ENCODE assay signal across 22 mouse cellular contexts in genomic region chr5:67640596-67641312, GRCm38 (mm10). TPM values are rescaled to one million over a fixed set of nuclear protein-coding genes. Genes with fewer than 3 reads are reported as not detected.
DNase-seq lines count a peak whose midpoint lies in the region; ATAC-seq lines count a peak whose summit lies in the region.
"Had no signal": no experiment of that assay in that cellular context is flagged by ENCODE, and none has a peak within 500 bp of the region (broad histone marks: within the 10 kb centered on the region; RNA-seq: fewer than 3 reads in every experiment).

No protein-coding gene starts in this region.

- H3K4me2 ChIP-seq in intestine, embryonic 14.5 days (ENCODE audit: low read length) = no peak overlapping the region
- no peak overlapping the region for H3K4me2 ChIP-seq in intestine, embryonic 16.5 days (ENCODE audit: low read depth, low read length)
- no peak overlapping the region for H3K4me2 ChIP-seq in neural tube, embryonic 15.5 days
- H3K4me2 ChIP-seq in limb, embryonic 13.5 days (replicated peaks) = peak overlapping the region; percentile 40
- H3K4me2 ChIP-seq: embryonic facial prominence, embryonic 13.5 days; forebrain, embryonic 12.5 days; heart, embryonic 11.5 days; liver, embryonic 11.5 days; midbrain, embryonic 11.5 days had no signal

- WGBS in intestine, embryonic 14.5 days = 62% methylated on average over 8 of the region's 8 CpGs
- 68% methylated on average over 8 of the region's 8 CpGs for WGBS in intestine, embryonic 16.5 days
- 60% methylated on average over 8 of the region's 8 CpGs for WGBS in neural tube, embryonic 15.5 days
- 12% methylated on average over 8 of the region's 8 CpGs for whole genome bisulfite sequencing in limb, embryonic 13.5 days

- no peaks in the 10 kb centered on the region for H3K9me3 ChIP-seq in intestine, embryonic 14.5 days (ENCODE audit: control insufficient read depth, low read length)
- no peaks in the 10 kb centered on the region for H3K9me3 ChIP-seq in intestine, embryonic 16.5 days (ENCODE audit: control insufficient read depth, low read length)
- no peaks in the 10 kb centered on the region for H3K9me3 ChIP-seq in neural tube, embryonic 15.5 days (replicated peaks)
- H3K9me3 ChIP-seq in limb, embryonic 13.5 days = no peaks in the 10 kb centered on the region
- H3K9me3 ChIP-seq: embryonic facial prominence, embryonic 13.5 days; forebrain, embryonic 12.5 days had no signal

- no peak overlapping the region for H3K9ac ChIP-seq in intestine, embryonic 14.5 days (ENCODE audit: low read length)
- no peak overlapping the region for H3K9ac ChIP-seq in intestine, embryonic 16.5 days (ENCODE audit: low read depth, low read length)
- no peak overlapping the region for H3K9ac ChIP-seq in neural tube, embryonic 15.5 days (replicated peaks)
- no peak overlapping the region for H3K9ac ChIP-seq in limb, embryonic 13.5 days
- H3K9ac ChIP-seq: embryonic facial prominence, embryonic 13.5 days; forebrain, embryonic 12.5 days; liver, postnatal 0 days had no signal

- H3K27ac ChIP-seq in intestine, embryonic 14.5 days (ENCODE audit: low read depth) = no peak overlapping the region
- H3K27ac ChIP-seq in intestine, embryonic 16.5 days (ENCODE audit: low read length) = no peak overlapping the region
- H3K27ac ChIP-seq in neural tube, embryonic 15.5 days (replicated peaks) = no peak overlapping the region
- H3K27ac ChIP-seq in limb, embryonic 13.5 days = no peak overlapping the region
- H3K27ac ChIP-seq: embryonic facial prominence, embryonic 13.5 days; forebrain, embryonic 12.5 days; gastrocnemius, adult 2 months; macrophage had no signal

- ATAC-seq in intestine, embryonic 14.5 days (replicated peaks; ENCODE audit: low FRiP score, low TSS enrichment, low read depth) = no peak
- ATAC-seq in intestine, embryonic 16.5 days = no peak
- ATAC-seq in neural tube, embryonic 15.5 days (ENCODE audit: low FRiP score) = no peak; the same call in 1 of the 2 replicates
- ATAC-seq in limb, embryonic 13.5 days (ENCODE audit: low FRiP score, low read depth) = peak; percentile 55; the same call in 1 of the 2 replicates
- ATAC-seq: liver, postnatal 0 days; lung, postnatal 0 days had no signal

- no peak overlapping the region for H3K4me3 ChIP-seq in intestine, embryonic 14.5 days (ENCODE audit: low read depth, low read length)
- H3K4me3 ChIP-seq in intestine, embryonic 16.5 days (ENCODE audit: low read length) = no peak overlapping the region
- H3K4me3 ChIP-seq in neural tube, embryonic 15.5 days (replicated peaks) = no peak overlapping the region
- H3K4me3 ChIP-seq in limb, embryonic 13.5 days = no peak overlapping the region
- H3K4me3 ChIP-seq: embryonic facial prominence, embryonic 13.5 days; erythroblast, embryonic 14.5 days; forebrain, embryonic 12.5 days; gastrocnemius, adult 2 months had no signal

- no peaks in the 10 kb centered on the region for H3K27me3 ChIP-seq in intestine, embryonic 14.5 days (replicated peaks; ENCODE audit: control insufficient read depth, insufficient read depth, low read length)
- no peaks in the 10 kb centered on the region for H3K27me3 ChIP-seq in intestine, embryonic 16.5 days (replicated peaks; ENCODE audit: control insufficient read depth, insufficient read depth, low read length)
- H3K27me3 ChIP-seq in neural tube, embryonic 15.5 days (replicated peaks) = no peaks in the 10 kb centered on the region
- H3K27me3 ChIP-seq in limb, embryonic 13.5 days = peaks cover 75% of the 10 kb centered on the region

- H3K4me1 ChIP-seq in intestine, embryonic 14.5 days (replicated peaks; ENCODE audit: control insufficient read depth, insufficient read depth, low read length) = peaks cover 2% of the 10 kb centered on the region; the same call in 1 of the 2 replicates
- H3K4me1 ChIP-seq in intestine, embryonic 16.5 days (ENCODE audit: control insufficient read depth, insufficient read depth, low read length) = no peaks in the 10 kb centered on the region
- H3K4me1 ChIP-seq in neural tube, embryonic 15.5 days = peaks cover 18% of the 10 kb centered on the region
- peaks cover 47% of the 10 kb centered on the region for H3K4me1 ChIP-seq in limb, embryonic 13.5 days
- H3K4me1 ChIP-seq: forebrain, embryonic 12.5 days had no signal

- peak; percentile 41 for DNase-seq in intestine, embryonic 14.5 days (ENCODE audit: low spot score)
- peak; percentile 41 for DNase-seq in neural tube, embryonic 10.5 days (ENCODE audit: extremely low spot score, low spot score)
- DNase-seq in layer of hippocampus, postnatal 10 days (ENCODE audit: low spot score in 2 of 2) = no peak
- DNase-seq in yolk sac, embryonic 10.5 days (ENCODE audit: low spot score) = no peak
- DNase-seq: adrenal gland, postnatal 25 days; cerebellum, adult 9-10 months; gastrocnemius, adult 2 months; kidney, adult 8-10 months; layer of hippocampus, postnatal 36 days; liver, postnatal 0 days; thymus, postnatal 14 days had no signal

- no peaks in the 10 kb centered on the region for H3K36me3 ChIP-seq in intestine, embryonic 14.5 days (ENCODE audit: control insufficient read depth, insufficient read depth, low read length)
- H3K36me3 ChIP-seq in intestine, embryonic 16.5 days (ENCODE audit: control insufficient read depth, insufficient read depth, low read length) = no peaks in the 10 kb centered on the region
- peaks cover 23% of the 10 kb centered on the region for H3K36me3 ChIP-seq in neural tube, embryonic 15.5 days
- no peaks in the 10 kb centered on the region for H3K36me3 ChIP-seq in limb, embryonic 13.5 days
- H3K36me3 ChIP-seq: embryonic facial prominence, embryonic 13.5 days had no signal

RNA-seq across cellular contexts. Expression of gene Shisa3, which starts 33.1 kb away (rescaled TPM):
- polyA plus RNA-seq in intestine, embryonic 14.5 days (2014; fragmentation: Nextera tagmentation; extraction: Ambion mirVana) = 15.2 and 17.1 TPM in 2 replicates
- polyA plus RNA-seq in intestine, embryonic 16.5 days (2015; fragmentation: Nextera tagmentation; extraction: Ambion mirVana) = 14.2 and 15.1 TPM in 2 replicates
- polyA plus RNA-seq in neural tube, embryonic 15.5 days (2015; fragmentation: Nextera tagmentation; extraction: Ambion mirVana) = 3.0 and 3.7 TPM in 2 replicates
- 8.0 and 12.8 TPM in 2 replicates for polyA plus RNA-seq in limb, embryonic 13.5 days (2015; fragmentation: Nextera tagmentation; extraction: Ambion mirVana)
- total RNA-seq in layer of hippocampus, postnatal 10 days (2021) = under 1 TPM; 0.42 to 0.48 TPM
- polyA plus RNA-seq: erythroblast, embryonic 14.5 days; macrophage had no signal

Comparison
In these comparisons a context has a peak if more than half of its experiments do, and no peak if none do; other contexts are left out.
1. DNase-seq: peak in intestine, embryonic 14.5 days (single experiment) and neural tube, embryonic 10.5 days (single experiment); none in layer of hippocampus, postnatal 10 days (0 of 2) and yolk sac, embryonic 10.5 days (single experiment).